Mouse (Mus musculus): ENCODE results near the gene Gtf2ird1.

GRCm38 (mm10) chr5:134455186-134455895, 1.2 kb downstream of the Gtf2ird1 start:
- TF ChIP-seq CTCF (IDR thresholded peaks at IDR 0.05; ENCODE audit: low read depth, low read length) (no peak), POLR2A (IDR thresholded peaks at IDR 0.05; ENCODE audit: insufficient read depth, low read length) (no peak)

Measured in ES-Bruce4 (cell line).